Mouse (Mus musculus): ENCODE measurements around the gene Herc3.

The Herc3 gene

GRCm38 (mm10) chr6:58922511-58922910, 91.2 kb downstream of the Herc3 start:
- DNase-seq, result no peak

- peak; percentile 87 for DNase-seq
Measured at GRCm38 (mm10) chr6:58927881-58928280, 96.6 kb downstream of the Herc3 start.

DNA sequence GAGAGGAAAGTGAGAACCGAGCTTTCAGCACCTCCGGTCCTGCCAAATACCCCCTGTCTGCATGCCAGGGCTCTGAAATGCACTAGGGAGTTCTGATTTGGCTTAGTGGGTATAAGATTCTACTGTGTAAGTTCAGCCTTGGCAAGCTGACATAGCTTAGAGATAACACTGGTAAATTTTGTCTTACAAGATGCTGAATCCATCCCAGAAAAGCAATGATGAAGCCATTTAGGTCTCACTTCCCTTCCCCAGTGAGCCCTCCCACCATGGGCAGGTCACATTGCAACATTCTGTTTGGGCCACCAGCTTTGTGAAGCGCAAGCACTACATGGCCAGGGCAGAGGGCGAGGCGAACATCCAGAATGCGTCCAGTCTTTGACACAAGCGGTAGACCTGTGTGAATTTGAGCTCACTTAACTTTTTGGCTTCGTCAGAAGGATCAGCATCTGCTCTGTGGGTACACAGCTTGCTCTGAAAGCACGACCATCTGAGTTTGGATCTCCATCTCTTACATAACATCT, 98.7 kb downstream of the Herc3 start:
- DNase-seq, result peak; percentile 43

DNA sequence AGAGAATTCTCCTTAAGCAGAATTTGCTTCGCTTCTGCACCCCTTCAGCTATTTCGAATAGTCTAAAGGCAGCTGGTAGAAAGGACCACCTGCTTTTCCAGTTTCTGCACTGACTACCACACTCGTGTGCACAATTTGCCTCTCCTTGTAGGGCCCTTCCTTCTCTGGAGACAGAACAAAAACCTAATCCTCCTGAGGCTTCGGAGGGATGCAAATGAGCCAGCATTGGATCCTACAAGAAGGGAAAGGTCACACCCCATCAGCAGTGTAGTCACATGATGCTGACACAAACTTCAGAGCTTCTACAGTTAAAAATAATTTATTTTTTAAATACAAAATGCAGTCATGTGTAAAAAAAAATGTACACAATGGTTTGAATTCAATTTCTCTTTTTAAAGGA, 99.9 kb downstream of the Herc3 start:
- no peak for DNase-seq

- no peak for DNase-seq
Measured at GRCm38 (mm10) chr6:58932515-58933188, 101.4 kb downstream of the Herc3 start.

DNA sequence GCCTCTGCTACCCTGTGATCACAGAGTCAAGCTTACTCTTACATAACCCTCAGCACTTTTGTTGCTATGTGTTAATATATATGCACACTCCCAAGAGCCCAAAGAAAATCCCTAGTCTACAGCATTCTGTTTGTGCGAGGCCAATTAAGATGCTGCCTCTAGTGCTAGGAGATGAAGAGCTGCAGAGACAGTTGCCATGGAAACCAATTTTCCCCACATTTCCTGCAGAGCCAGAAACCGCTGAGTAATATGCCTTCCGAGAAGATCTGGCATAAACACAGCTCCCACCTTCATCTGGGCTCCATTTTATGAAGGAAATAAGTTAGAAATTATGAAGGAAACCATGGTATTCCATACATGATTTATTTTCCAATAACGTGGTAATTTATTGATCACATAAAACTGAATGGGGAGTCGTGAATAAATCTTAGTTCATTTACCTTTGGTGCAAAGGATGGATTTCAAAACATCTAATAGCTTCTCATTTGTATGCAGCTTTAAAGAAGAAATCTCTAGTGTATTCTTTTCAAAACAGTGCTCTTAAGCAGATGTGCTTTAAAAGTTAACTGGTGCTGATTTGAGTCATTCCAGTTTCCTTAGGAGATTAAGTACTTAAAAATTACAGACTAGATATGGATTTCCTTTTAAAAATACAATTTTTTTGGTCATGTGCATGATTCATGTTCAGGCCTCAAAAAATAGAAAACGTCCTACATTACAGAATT, 102.1 kb downstream of the Herc3 start:
- peak; percentile 78 for DNase-seq

DNA sequence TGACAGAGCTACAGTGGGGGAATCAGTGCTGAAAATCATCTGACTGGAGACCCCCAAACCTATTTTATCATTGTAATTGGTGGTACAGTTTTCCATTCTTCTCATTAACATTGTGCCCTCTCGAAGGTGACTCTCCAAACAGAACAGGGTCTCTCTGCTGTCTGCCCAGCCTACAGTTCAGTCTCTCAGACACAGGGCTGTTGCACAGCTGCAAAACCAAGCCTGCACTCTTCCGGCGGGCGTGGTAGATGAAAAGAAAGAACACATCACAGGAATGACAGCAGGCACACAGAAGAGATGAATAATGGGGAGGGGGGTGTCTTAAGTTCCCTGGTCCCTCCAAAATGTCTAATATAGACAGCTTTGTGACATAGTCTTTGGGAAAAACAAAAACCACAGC, 102.9 kb downstream of the Herc3 start:
- no peak for DNase-seq

DNA sequence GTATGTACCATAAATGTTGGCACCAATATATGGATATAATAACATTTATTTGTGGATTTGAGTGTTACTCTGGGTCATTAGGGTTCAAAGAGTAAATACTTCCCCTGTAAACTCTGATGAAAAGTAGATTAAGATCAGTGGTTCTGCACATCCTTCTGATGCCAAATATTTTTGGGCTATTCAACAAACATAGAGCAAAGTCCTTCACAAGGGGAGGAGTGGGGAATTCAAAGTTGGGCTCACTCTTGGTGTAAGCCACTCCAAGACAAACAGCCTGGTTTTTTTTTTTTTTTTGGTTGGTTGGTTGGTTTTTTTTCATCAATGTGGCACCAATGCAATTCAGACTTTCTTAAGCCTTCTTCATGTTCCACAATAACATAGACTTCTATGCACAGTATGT, 106.5 kb downstream of the Herc3 start:
- DNase-seq, result no peak

DNA sequence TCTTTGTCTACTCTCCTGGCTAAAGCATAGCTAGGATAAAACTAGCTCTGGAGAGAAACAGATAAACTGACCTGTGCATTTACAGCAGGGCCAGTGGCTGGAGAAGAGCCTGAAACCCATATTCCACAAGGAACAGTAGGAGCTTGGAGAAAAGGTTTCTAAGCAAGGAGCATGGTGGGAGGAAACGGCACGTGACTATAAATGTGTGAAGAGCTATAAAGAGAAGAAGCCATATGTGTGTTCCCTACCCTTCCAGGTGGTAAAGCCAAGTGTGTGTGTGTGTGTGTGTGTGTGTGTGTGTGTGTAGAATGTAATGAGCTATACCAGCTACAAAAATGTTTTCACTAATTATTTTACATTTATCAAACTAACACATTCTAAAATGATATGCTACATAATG, 111.0 kb downstream of the Herc3 start:
- no peak for DNase-seq

- DNase-seq, result no peak
Measured at GRCm38 (mm10) chr6:58943958-58944357, 112.7 kb downstream of the Herc3 start.

GRCm38 (mm10) chr6:58946246-58946645, 115.0 kb downstream of the Herc3 start:
- DNase-seq, result no peak

GRCm38 (mm10) chr6:58946840-58947239, 115.6 kb downstream of the Herc3 start:
- no peak for DNase-seq

GRCm38 (mm10) chr6:58950410-58950809, 119.1 kb downstream of the Herc3 start:
- no peak for DNase-seq

GRCm38 (mm10) chr6:58951128-58951992, 120.1 kb downstream of the Herc3 start:
- no peak for DNase-seq

DNA sequence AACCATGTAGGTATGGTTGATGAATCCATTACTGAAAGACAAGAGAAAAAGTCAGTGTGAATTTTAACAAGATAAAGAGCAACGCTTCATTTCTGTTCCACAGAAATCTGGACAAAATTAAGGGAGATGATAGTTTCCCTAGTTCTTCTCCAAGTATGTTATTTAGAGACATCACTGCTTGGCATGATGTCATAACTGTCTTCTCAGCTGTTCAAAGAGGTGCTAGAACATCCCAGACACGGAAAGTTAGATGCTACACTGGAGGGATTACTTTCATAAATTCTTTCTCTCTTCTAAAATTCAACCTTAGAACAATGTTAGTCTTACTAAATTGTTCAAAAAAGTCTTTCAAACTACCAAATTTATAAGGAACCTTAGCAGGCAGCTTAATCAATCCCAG, 129.3 kb downstream of the Herc3 start:
- no peak for DNase-seq

- DNase-seq, result peak; percentile 53
Measured at GRCm38 (mm10) chr6:58962691-58963090, 131.4 kb downstream of the Herc3 start.

DNA sequence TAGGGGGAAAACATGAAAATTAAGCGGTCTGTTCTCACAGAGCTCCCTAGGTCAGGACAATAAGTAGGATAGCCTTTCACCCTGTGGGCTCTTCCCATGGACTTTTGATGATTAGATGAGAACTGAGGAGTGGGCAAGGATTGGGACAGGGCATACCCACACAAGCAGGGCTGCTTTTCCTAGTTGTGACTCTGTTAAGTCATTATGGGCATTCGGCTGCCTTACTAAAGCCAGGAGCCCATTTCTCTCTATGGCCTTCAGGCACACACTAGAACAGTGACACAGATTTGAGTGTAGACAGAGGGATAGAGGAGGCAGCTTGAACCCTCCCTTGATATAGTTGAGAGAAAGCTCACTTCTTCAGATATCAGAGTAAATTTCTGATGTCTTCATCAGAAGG, 132.8 kb downstream of the Herc3 start:
- DNase-seq, result peak; percentile 33

DNA sequence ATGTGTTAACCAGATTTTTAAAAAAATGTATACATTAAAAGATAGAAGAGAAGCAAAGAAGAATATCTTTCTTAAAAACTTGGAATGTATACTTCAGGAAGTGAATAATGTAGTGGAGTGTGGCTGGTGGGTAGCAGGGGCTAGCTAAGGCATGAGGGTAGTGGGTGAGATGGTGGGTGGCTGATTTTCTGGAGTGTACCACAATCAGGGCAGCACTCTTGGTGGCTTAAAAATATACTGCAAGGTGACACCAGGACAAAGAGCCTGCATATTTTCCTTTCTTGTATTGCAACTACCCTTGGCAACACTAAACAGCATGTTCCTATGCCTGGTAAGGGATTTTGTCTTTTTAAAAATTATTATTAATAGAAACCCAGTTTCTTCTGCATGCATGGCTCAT, 133.3 kb downstream of the Herc3 start:
- no peak for DNase-seq

DNA sequence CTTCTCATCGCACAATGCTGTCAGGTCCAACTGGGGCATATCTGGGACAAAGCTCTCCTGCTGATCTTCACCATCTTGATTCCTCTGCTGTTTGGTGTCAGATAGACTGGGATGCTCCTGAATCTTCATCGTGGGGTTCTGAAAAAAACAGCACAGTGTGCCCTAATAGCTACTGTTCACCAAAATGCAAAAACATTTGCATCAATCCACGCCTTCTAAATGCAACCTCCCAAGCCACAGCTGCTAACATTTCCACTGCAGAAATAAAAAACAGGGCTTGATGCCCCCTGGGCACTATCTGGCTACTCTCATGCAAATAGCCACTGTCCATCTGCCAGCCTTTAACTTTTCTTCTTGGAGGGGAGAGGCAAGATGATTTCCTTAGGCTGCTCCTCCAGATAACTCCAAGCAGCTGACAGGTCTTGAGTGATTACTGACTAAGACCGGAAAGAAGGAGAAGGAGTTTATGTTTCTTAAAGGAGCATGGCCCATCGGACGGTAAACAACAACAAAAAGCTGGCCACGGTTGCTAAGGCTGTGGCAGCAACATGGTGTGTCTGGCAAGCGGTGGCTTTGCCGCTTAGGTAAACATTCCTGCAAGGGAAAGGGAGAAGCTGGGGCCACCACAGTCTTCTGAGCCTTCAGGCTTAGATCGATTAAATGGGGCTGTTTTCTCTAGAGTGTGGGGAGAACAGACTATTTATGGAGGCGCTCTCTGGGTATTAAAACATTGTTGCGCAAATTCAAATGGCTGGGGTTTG, 134.0 kb downstream of the Herc3 start:
- peak; percentile 81 for DNase-seq

GRCm38 (mm10) chr6:58968272-58968671, 137.0 kb downstream of the Herc3 start:
- DNase-seq, result peak; percentile 60

All from cerebellum, adult 9-11 months (tissue).